Mouse (Mus musculus) T-helper 17 cell (primary cell): Measurements from ENCODE around the gene Cst10.

ENCODE experiments used
- in situ Hi-C, 2 experiments: fragments of 300-600 bp; cut with MboI, MseI; formaldehyde crosslinking; loops; 1 replicate in 1 of 2; 2 replicates in 1 of 2; pipeline ENCODE4 v1.15.1; 2025; ENCODE audit warnings: high pct_unique_total_duplicates in 2 of 2

Cst10 gene

DNA sequence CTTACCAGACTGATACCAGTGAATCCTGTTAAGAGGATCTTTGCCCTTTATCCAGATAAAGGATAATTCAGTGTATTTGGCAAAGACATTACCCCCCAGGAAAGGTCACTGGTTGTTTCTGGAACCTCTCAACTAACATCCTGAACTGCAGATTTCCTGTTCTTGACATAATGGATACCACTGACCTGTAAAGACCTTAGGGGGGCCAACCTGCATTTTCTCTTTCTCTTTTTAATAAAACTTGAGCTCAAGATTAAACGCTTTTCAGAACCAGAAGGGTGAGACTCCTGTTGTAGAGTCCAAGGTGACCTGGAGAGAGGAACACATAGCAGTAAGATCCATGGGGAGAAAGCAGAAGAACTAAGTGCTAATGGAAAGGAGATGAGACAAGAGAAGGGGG lies at the start of gene Cst10:
Gene Cst10 (plus strand): TSS at position 301 of the 400 bp plus-strand sequence.
- in situ Hi-C loops: no loop called here

DNA sequence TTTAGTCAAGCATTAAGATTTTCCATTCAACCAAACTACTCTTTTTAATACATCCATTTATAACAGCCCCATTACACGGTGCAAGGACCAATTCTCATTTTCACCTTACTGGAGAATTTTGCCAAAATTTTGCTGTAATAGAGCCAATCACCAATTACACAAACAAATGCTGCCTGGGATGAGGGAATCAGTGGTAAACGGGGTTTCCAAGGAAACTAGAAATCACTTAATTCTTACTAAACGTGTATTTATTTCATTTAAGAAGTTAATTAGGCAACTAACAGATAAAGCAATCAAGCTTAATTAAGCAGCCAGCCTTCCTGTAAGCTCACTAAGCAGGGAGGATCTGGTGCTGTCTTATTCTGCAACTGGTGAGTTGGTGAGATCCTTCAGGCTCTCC lies 11.9 kb upstream of the Cst10 start:
- in situ Hi-C loops: no loop called here

DNA sequence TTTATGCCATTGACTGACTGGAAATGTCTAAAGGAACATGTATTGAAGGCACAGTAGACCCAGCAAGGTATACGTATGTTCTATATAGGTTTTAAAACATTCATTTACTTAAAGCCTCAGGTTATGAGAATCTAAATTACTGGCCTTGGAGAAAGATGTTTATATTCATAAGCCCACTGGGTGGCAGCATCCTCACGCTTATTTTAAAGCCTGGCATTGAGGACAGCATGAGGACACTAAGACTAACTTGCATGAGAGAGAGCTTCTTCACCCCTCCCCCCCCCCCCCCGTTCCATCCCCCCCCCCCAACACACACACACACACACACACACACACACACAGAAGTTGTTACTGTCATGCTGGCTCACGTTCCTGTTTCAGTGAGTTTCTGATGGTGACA lies 17.7 kb downstream of the Cst10 start:
- in situ Hi-C loops: loop anchor here in 1 of 2 experiments (10.0 kb wide), 1 partner anchor 672 kb away; no protein-coding TSS in a partner anchor
